Mouse (Mus musculus) midbrain, embryonic 13.5 days (tissue): Measurements from ENCODE around the gene Lemd1. TPM values are rescaled to one million over a fixed set of nuclear protein-coding genes. Genes with fewer than 3 reads are reported as not detected.
"Not testable (repeated sequence)": the region's sequence is repeated elsewhere in the genome, so short reads cannot be mapped to it uniquely, and the experiment has no call there.

ENCODE experiments used
- ATAC-seq: fragments of 200-750 bp; cut with Nextera tagmentation; 2 replicates; pipeline ENCODE4 v1.8.0; 2017; ENCODE audit warnings: mild to moderate bottlenecking, moderate TSS enrichment, moderate library complexity
- H3K27ac ChIP-seq: fragments of 300-500 bp; sonication (generic); 2 replicates; pipeline ENCODE4 v1.5.1; 2015; ENCODE audit warnings: inconsistent platforms, mild to moderate bottlenecking, moderate library complexity
- H3K27me3 ChIP-seq: fragments of 300-500 bp; sonication (generic); 2 replicates; pipeline ENCODE4 v1.6.1; 2015; ENCODE audit warnings: mild to moderate bottlenecking, inconsistent platforms
- H3K36me3 ChIP-seq: fragments of 300-500 bp; sonication (generic); 2 replicates; pipeline ENCODE4 v1.6.1; 2015; ENCODE audit warnings: mild to moderate bottlenecking, inconsistent platforms
- H3K4me1 ChIP-seq: fragments of 300-500 bp; sonication (generic); replicated peaks from 2 replicates; pipeline ENCODE4 v1.6.1; 2015; ENCODE audit warnings: inconsistent platforms
- H3K4me2 ChIP-seq: fragments of 300-500 bp; sonication (generic); replicated peaks from 2 replicates; pipeline ENCODE4 v1.6.1; 2015; ENCODE audit warnings: moderate library complexity, mild to moderate bottlenecking, inconsistent platforms
- H3K4me3 ChIP-seq: fragments of 300-500 bp; sonication (generic); replicated peaks from 2 replicates; pipeline ENCODE4 v1.5.1; 2015; ENCODE audit warnings: mild to moderate bottlenecking, inconsistent platforms
- H3K9ac ChIP-seq: fragments of 300-500 bp; sonication (generic); replicated peaks from 2 replicates; pipeline ENCODE4 v1.6.1; 2015; ENCODE audit warnings: mild to moderate bottlenecking, inconsistent platforms
- H3K9me3 ChIP-seq: fragments of 300-500 bp; sonication (generic); 2 replicates; pipeline ENCODE4 v1.6.1; 2016; ENCODE audit warnings: mild to moderate bottlenecking, inconsistent platforms
- WGBS: fragments of 180-500 bp; shearing (Covaris S2); methylation state at CpG from one replicate; pipeline ENCODE4 v1.1.7; 2015; 5-methylcytosine and 5-hydroxymethylcytosine counted together
- polyA plus RNA-seq: library from polyadenylated mRNA; unstranded; fragments of >200 nt; fragmentation: Nextera tagmentation; extraction: Ambion mirVana; gene quantifications from 2 replicates; pipeline ENCODE4 v1.2.1, GENCODE M21; 2015

Gene Lemd1
- polyA plus RNA-seq, 1 experiment from 2014 or later, result 19.5 TPM

DNA sequence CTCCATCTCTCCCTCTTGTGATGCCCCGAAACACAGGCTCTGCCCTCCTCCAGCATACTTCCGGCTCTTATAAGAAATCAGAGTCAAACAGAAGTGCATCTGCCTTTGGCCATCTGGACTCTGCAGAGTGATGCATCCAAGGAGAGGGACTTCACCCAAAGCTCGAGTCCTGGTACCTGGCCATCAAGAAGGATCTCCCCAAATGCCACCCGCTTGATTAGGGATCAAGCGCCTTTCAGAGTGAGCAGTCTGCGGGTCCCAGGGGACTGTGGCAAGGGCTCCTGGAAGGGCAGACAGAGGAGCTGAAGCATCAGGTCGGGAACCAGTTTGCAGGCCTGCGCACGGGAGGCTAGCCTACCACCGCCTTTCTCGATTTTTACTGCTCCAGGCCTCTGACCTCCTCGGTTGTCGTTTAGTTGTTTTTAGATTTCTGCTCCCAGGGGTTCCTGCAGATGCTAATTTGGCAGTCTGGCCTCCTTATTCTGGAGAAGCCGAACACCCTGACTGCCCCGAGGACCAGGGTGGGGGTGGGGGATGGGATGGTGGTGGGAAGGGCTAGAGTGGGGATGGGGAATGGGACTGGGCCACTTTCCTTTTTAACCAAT is 38.0 kb upstream of the Lemd1 start:
- H3K4me2 ChIP-seq, result no peak overlapping the region
- H3K9ac ChIP-seq, result 0 out of 2 replicates have a peak overlapping the region, but pooled peaks have one; percentile 39
- H3K36me3 ChIP-seq, result no peaks in the 10 kb centered on the region
- 29% methylated on average over 15 of the region's 15 CpGs for WGBS
- peaks cover 27% of the 10 kb centered on the region for H3K4me1 ChIP-seq
- H3K27ac ChIP-seq, result no peak overlapping the region
- ATAC-seq, result no peak
- H3K4me3 ChIP-seq, result no peak overlapping the region
- H3K9me3 ChIP-seq, result no peaks in the 10 kb centered on the region
- peaks cover 4% of the 10 kb centered on the region; the same call in 1 of the 2 replicates for H3K27me3 ChIP-seq

DNA sequence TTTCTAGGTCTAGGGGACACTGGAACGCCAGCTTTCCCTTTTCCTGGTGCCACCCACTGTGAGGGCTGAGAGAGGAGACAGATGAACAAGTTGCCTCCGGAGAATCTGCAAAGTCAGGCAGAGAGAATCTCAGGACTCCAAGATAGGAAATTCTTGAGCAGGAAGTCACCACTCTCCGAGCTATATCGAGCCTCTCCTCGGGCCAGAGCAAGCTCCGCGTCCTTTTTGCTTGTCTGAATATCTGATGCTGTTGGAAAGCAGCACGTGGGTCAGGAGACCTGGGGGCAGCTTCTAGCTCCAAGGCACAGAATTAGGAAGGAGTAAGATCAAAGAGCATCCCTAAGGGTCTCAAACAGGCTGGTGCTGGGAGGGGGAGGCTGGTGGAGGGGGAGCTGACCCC is 37.5 kb upstream of the Lemd1 start:
- 19% methylated on average over 8 of the region's 8 CpGs for WGBS
- peaks cover 10% of the 10 kb centered on the region for H3K27me3 ChIP-seq
- no peak overlapping the region for H3K9ac ChIP-seq
- no peaks in the 10 kb centered on the region for H3K36me3 ChIP-seq
- no peak overlapping the region for H3K27ac ChIP-seq
- H3K4me2 ChIP-seq, result no peak overlapping the region
- peaks cover 32% of the 10 kb centered on the region for H3K4me1 ChIP-seq
- H3K9me3 ChIP-seq, result no peaks in the 10 kb centered on the region
- no peak overlapping the region for H3K4me3 ChIP-seq
- ATAC-seq, result no peak

DNA sequence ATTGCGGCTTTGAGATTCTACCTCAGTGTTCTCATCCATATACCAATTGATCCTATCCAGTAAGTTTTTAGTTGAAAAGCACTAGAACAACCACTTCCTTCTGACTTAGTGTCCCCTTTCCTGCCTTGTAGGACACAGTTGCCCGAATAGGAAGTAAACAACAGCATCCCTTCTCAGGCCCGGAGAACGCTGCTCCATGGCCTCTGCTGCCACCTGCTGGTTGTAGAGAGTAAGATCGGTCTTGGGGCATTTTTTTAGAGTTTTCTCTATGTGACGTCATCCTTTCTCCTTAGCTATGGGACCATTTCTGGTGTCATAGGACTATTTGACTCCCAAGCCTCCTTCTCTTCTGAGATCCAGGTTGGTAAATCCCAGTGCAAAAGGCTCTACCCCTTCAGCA is 35.5 kb upstream of the Lemd1 start:
- ATAC-seq, result no peak
- no peak overlapping the region for H3K27ac ChIP-seq
- H3K4me2 ChIP-seq, result no peak overlapping the region
- no peaks in the 10 kb centered on the region for H3K36me3 ChIP-seq
- H3K9me3 ChIP-seq, result no peaks in the 10 kb centered on the region
- peaks cover 21% of the 10 kb centered on the region for H3K27me3 ChIP-seq
- 8% methylated on average over 6 of the region's 6 CpGs for WGBS
- no peak overlapping the region for H3K9ac ChIP-seq
- no peak overlapping the region for H3K4me3 ChIP-seq
- peaks cover 46% of the 10 kb centered on the region for H3K4me1 ChIP-seq

DNA sequence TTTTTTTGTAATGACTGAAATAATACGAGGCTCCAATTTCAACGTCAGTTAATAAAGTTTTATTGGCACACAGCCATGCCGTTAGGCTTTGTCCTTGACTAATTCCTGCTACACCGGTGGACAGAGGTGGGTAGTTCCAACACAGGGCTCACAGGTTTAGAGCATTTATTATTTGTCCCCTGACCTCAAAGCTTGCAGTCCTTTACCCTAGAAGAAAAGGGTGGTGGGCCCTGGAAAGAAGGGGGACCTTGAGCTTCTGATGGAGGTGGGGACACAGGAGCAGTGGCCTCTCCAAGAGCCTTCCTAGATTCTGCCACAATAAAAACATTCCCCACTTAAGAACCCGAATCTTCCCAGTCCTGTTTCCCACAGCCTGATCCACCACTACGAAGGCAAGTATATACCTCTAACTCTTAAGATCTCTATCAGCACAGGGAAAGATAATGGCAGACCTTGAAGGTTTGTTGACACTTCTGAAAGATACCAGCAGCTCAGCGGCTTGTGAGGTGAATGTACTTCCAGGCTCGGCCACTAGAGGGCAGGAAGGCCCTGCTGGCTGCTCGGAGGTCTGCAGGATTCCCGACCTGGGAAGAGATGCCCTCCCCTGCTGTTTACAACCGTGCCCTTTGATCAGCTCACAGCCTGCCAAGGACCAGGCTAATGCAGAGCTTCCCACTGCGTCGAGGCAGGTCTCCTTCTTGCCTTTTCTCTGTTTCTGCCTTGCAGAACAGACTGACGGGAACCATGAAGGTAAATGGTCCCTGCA is 34.0 kb upstream of the Lemd1 start:
- 0 out of 2 replicates have a peak overlapping the region, but pooled peaks have one; percentile 30 for H3K27ac ChIP-seq
- peaks cover 29% of the 10 kb centered on the region for H3K27me3 ChIP-seq
- H3K4me3 ChIP-seq, result no peak overlapping the region
- H3K4me1 ChIP-seq, result peaks cover 53% of the 10 kb centered on the region
- H3K9ac ChIP-seq, result peak overlapping the region; percentile 42; the same call in 1 of the 2 replicates
- H3K4me2 ChIP-seq, result peak overlapping the region; percentile 31; the same call in 1 of the 2 replicates
- peak; percentile 88 for ATAC-seq
- H3K9me3 ChIP-seq, result no peaks in the 10 kb centered on the region
- no peaks in the 10 kb centered on the region for H3K36me3 ChIP-seq
- 24% methylated on average over 14 of the region's 14 CpGs for WGBS

DNA sequence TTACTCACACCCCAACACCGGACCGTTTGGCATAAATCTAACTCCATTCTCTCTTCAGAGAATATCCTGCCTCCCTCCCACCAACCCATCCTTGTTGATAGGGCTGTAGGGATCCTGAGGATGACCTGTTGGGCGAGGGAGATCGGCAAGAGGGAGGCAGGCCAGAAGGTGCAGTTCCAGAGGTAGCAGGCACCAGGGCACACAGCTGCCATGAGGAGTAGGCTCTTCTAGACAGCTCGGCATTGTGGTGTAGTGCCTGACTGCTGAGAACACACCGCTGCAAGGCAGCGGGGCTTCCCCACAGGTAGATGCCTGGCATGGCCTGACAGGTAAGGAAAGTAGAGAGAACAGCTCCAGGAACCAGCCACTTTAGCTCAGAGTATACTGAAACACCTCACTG is 33.4 kb upstream of the Lemd1 start:
- peak; percentile 55 for ATAC-seq
- no peaks in the 10 kb centered on the region for H3K36me3 ChIP-seq
- H3K4me2 ChIP-seq, result peak overlapping the region; percentile 31; the same call in 1 of the 2 replicates
- peak overlapping the region; percentile 42; the same call in 1 of the 2 replicates for H3K9ac ChIP-seq
- 0 out of 2 replicates have a peak overlapping the region, but pooled peaks have one; percentile 30 for H3K27ac ChIP-seq
- H3K9me3 ChIP-seq, result no peaks in the 10 kb centered on the region
- peaks cover 52% of the 10 kb centered on the region for H3K4me1 ChIP-seq
- WGBS, result 25% methylated on average over 7 of the region's 7 CpGs
- H3K27me3 ChIP-seq, result peaks cover 29% of the 10 kb centered on the region
- H3K4me3 ChIP-seq, result no peak overlapping the region

DNA sequence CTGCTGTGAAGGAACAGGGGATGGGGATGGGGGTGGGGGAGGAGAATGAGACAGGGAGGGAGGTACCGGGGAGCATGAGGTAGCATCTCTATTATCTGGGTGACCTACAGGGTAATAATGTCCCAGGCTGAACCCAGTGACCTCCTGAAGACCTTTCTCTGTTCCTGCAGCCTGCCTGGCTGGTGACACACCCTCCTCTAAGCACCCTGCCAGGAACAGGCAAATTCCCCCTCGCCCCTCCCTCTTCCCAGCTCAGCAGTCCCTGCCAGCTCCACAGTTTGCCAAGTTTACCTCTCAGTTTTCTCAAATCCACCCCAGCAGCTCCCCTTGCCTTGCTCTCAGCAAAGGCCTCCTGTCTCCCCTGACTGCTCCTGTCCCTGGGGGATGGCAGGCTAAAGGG is 32.5 kb upstream of the Lemd1 start:
- Histone ChIP-seq H3K4me3 (no peak overlapping the region), H3K27me3 (peaks cover 29% of the 10 kb centered on the region), H3K36me3 (no peaks in the 10 kb centered on the region), H3K27ac (no peak overlapping the region), H3K4me2 (no peak overlapping the region), H3K9ac (0 out of 2 replicates have a peak overlapping the region, but pooled peaks have one; percentile 0), H3K9me3 (no peaks in the 10 kb centered on the region), H3K4me1 (peaks cover 43% of the 10 kb centered on the region)
- WGBS, result 25% methylated on average over 2 of the region's 2 CpGs
- ATAC-seq, result no peak

DNA sequence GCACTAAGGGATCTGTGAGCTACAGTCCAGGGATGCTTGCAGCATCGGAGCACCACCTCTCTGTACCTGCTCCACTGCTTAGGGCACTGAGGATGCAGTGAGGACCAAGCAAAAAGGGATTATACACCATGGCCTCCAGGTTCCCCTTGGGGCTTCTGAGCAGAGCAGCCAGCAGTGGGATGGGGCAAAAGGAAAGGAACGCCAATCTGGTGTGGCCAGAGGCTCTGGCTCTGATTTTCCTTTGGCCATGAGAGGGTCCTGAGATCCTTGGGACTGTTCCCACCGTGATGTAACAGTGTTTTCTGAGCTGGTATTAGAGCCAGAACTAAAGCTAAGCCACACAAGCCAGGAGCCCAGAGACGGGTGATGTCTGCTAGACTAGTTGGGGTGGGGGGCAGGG is 31.6 kb upstream of the Lemd1 start:
- 49% methylated on average over 4 of the region's 4 CpGs for WGBS
- H3K36me3 ChIP-seq, result no peaks in the 10 kb centered on the region
- H3K27ac ChIP-seq, result no peak overlapping the region
- 0 out of 2 replicates have a peak overlapping the region, but pooled peaks have one; percentile 7 for H3K9ac ChIP-seq
- no peaks in the 10 kb centered on the region for H3K9me3 ChIP-seq
- peaks cover 47% of the 10 kb centered on the region for H3K4me1 ChIP-seq
- no peak overlapping the region for H3K4me3 ChIP-seq
- no peak for ATAC-seq
- H3K27me3 ChIP-seq, result peaks cover 29% of the 10 kb centered on the region
- H3K4me2 ChIP-seq, result no peak overlapping the region

DNA sequence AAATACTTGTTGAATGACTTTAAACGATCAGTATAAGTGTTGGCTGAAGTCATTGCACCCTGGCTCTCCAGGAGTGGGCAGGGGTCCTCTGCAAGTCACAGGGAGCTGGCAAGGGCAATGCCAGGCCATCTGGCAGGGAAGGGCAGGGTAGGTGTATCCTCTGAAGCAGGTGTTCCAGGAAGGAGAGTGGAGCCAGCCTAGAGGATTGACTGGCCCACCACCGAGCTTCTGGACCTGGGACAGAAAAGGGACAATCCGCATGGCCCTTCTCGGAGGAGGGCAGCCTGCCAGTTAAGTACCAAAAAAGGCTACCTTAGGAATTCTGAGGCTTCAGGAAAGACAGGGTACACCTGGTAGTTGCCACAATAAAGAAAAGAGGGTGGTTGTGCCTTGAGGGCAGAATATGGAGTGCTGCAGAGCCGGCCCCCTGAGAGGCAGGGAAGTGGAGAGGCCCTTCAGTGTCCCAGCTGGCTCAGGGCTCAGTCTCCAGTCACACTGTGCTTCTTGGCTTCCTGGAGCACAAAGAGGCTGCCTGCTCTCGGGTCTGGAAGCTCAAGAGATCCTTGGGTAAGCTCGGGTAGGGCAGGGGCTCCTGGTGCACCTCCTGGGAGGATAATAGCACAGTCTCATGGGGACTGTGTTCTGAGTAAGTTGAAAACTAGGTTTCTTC is 29.9 kb upstream of the Lemd1 start:
- H3K4me1 ChIP-seq, result peaks cover 54% of the 10 kb centered on the region
- 61% methylated on average over 7 of the region's 7 CpGs for WGBS
- ATAC-seq, result no peak

DNA sequence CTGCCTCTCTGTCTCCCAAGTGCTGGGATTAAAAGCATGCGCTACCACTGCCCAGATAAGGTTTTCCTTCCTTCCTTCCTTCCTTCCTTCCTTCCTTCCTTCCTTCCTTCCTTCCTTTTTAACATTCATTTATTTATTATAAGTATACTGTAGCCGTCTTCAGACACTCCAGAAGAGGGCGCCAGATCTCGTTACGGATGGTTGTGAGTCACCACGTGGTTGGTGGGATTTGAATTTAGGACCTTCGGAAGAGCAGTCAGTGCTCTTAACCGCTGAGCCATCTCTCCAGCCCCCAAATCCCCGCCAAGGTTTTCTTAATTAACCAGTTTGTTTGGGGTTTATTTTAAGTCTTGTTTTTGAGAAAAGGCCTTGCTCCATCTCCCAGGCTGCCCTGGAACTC is 28.6 kb upstream of the Lemd1 start:
- not testable (repeated sequence) for H3K4me2 ChIP-seq, H3K36me3 ChIP-seq, H3K27ac ChIP-seq, ATAC-seq, H3K9me3 ChIP-seq, H3K4me3 ChIP-seq, H3K9ac ChIP-seq
- WGBS, result 54% methylated on average over 9 of the region's 9 CpGs
- Histone ChIP-seq H3K27me3 (peaks cover 29% of the 10 kb centered on the region), H3K4me1 (peaks cover 57% of the 10 kb centered on the region)

More for the DNA sequence above, 29.9 kb upstream of the Lemd1 start:
- Histone ChIP-seq H3K36me3 (no peaks in the 10 kb centered on the region), H3K9me3 (no peaks in the 10 kb centered on the region), H3K27ac (no peak overlapping the region), H3K27me3 (peaks cover 29% of the 10 kb centered on the region), H3K4me2 (no peak overlapping the region), H3K4me3 (no peak overlapping the region), H3K9ac (no peak overlapping the region)

DNA sequence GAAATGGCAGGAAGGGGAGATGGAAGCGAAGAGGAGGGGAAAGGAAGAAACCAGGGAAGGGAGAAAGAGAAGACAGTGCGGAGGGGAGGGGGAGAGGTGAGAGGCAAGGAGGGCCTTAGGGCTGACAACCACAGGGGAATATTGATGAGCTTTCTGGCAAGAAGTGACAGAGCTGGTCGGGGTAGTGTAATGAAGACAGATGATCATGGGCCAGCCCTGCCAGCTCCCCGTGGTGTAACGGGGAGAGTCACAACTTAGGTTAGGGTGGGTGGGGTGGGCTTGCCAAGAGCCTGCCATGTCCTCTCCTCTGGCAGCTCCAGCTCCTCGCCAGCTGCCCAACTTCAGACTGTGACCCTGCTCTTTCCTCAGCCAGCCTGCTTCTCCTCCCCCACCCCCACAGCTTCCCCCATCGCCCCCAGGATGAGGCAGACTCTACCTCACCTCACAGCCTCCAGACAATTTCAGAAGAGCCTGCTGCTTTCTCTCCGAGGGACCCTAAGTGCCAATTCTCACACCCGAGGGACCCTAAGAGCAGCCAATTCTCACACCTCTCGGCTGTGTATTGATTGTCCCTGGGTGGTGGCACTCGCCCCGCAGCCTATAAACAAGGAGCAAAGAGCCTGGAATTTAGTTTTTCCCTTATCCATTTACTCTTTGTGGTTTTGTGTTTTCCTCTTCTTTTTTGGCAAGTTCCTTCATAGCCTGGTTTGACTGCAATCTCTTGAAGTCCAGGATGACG is 26.3 kb upstream of the Lemd1 start:
- Histone ChIP-seq H3K4me1 (peaks cover 50% of the 10 kb centered on the region), H3K4me2 (no peak overlapping the region), H3K27me3 (peaks cover 12% of the 10 kb centered on the region), H3K9me3 (no peaks in the 10 kb centered on the region), H3K27ac (0 out of 2 replicates have a peak overlapping the region, but pooled peaks have one; percentile 21), H3K4me3 (no peak overlapping the region), H3K36me3 (no peaks in the 10 kb centered on the region), H3K9ac (no peak overlapping the region)
- ATAC-seq, result peak; percentile 35; the same call in 1 of the 2 replicates
- 41% methylated on average over 13 of the region's 13 CpGs for WGBS

DNA sequence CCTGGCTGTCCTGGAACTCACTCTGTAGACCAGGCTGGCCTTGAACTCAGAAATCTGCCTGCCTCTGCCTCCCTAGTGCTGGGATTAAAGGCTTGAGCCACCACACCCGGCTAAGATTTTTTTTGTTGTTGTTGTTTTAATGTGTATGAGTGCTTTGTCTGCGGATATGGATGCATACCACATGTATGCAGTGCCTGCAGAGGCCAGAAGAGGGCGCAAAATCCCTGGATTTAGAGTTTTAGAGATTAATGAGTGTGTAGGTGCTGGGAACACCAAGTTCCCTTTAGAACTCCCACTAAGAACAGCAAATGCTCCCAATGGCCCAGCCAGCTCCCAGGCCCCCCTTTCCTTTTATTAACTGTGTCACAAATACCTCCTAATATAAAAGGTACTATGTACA is 25.4 kb upstream of the Lemd1 start:
- no peaks in the 10 kb centered on the region for H3K36me3 ChIP-seq
- no peak for ATAC-seq
- no peak overlapping the region for H3K4me2 ChIP-seq
- H3K27me3 ChIP-seq, result peaks cover 13% of the 10 kb centered on the region
- peaks cover 46% of the 10 kb centered on the region for H3K4me1 ChIP-seq
- H3K27ac ChIP-seq, result no peak overlapping the region
- no peak overlapping the region for H3K9ac ChIP-seq
- no peak overlapping the region for H3K4me3 ChIP-seq
- WGBS, result 57% methylated on average over 3 of the region's 3 CpGs
- no peaks in the 10 kb centered on the region for H3K9me3 ChIP-seq
